Comparison of ENCODE assay signal across 8 mouse cellular contexts in genomic region chr17:20944226-20944625, GRCm38 (mm10). TPM values are rescaled to one million over a fixed set of nuclear protein-coding genes. Genes with fewer than 3 reads are reported as not detected.
A peak's percentile ranks its signal among the peaks of the same experiment; 100 is the strongest.
DNase-seq lines count a peak whose midpoint lies in the region; ATAC-seq lines count a peak whose summit lies in the region.

No protein-coding gene starts in this region.

- peaks cover 34% of the 10 kb centered on the region for H3K4me1 ChIP-seq in erythroblast, embryonic 14.5 days (ENCODE audit: control insufficient read depth)
- peaks cover 35% of the 10 kb centered on the region for H3K4me1 ChIP-seq in forebrain, embryonic 12.5 days
- peaks cover 18% of the 10 kb centered on the region for H3K4me1 ChIP-seq in liver, embryonic 16.5 days (ENCODE audit: control insufficient read depth, low read depth, low read length)

- H3K9ac ChIP-seq in forebrain, embryonic 12.5 days: peak overlapping the region; percentile 60
- peak overlapping the region; percentile 70; the same call in 1 of the 2 replicates for H3K9ac ChIP-seq in liver, embryonic 16.5 days (ENCODE audit: low read depth, low read length)

- peak overlapping the region; percentile 78 for H3K4me2 ChIP-seq in forebrain, embryonic 12.5 days
- peak overlapping the region; percentile 70 for H3K4me2 ChIP-seq in liver, embryonic 16.5 days (ENCODE audit: low read depth, low read length)

- ATAC-seq in erythroblast, adult 5-6 weeks (replicated peaks; ENCODE audit: low FRiP score, poor library complexity, severe bottlenecking): no peak
- ATAC-seq in forebrain, embryonic 12.5 days (ENCODE audit: low FRiP score): no peak
- no peak for ATAC-seq in liver, embryonic 16.5 days (ENCODE audit: low read depth)
- no peak for ATAC-seq in activated CD4-positive, CD25-positive, alpha-beta regulatory T cell, adult 4 months

- peaks cover 4% of the 10 kb centered on the region; the same call in 1 of the 2 replicates for H3K27me3 ChIP-seq in erythroblast, embryonic 14.5 days (ENCODE audit: control insufficient read depth)
- no peaks in the 10 kb centered on the region for H3K27me3 ChIP-seq in forebrain, embryonic 12.5 days
- no peaks in the 10 kb centered on the region for H3K27me3 ChIP-seq in liver, embryonic 16.5 days (ENCODE audit: control insufficient read depth, insufficient read depth, low read depth, low read length)

- peak; percentile 42 for DNase-seq in CD4-positive helper T cell, adult 2 months (ENCODE audit: low read depth, low spot score)
- no peak for DNase-seq in adrenal gland, adult 18-20 months (ENCODE audit: low spot score in 2 of 2)
- no peak for DNase-seq in adrenal gland, adult 8-10 months

- peaks cover 3% of the 10 kb centered on the region for H3K36me3 ChIP-seq in erythroblast, embryonic 14.5 days (ENCODE audit: control insufficient read depth)
- no peaks in the 10 kb centered on the region for H3K36me3 ChIP-seq in forebrain, embryonic 12.5 days (replicated peaks)
- no peaks in the 10 kb centered on the region for H3K36me3 ChIP-seq in liver, embryonic 16.5 days (ENCODE audit: control insufficient read depth, insufficient read depth)

- no peaks in the 10 kb centered on the region for H3K9me3 ChIP-seq in erythroblast, embryonic 14.5 days (ENCODE audit: control insufficient read depth, low read length)
- no peaks in the 10 kb centered on the region for H3K9me3 ChIP-seq in forebrain, embryonic 12.5 days
- no peaks in the 10 kb centered on the region for H3K9me3 ChIP-seq in liver, embryonic 16.5 days (replicated peaks; ENCODE audit: control insufficient read depth, low read length)

- H3K4me3 ChIP-seq in erythroblast, embryonic 14.5 days (replicated peaks): peak overlapping the region; percentile 95
- H3K4me3 ChIP-seq in forebrain, embryonic 12.5 days (replicated peaks): peak overlapping the region; percentile 68
- peak overlapping the region; percentile 88 for H3K4me3 ChIP-seq in liver, embryonic 16.5 days (ENCODE audit: low read depth, low read length)

- WGBS in forebrain, embryonic 12.5 days: 46% methylated on average over 3 of the region's 3 CpGs
- 32% methylated on average over 3 of the region's 3 CpGs for WGBS in liver, embryonic 16.5 days (ENCODE audit: insufficient replicate concordance)

- H3K27ac ChIP-seq in forebrain, embryonic 12.5 days: peak overlapping the region; percentile 92
- no peak overlapping the region; the same call in 1 of the 2 replicates for H3K27ac ChIP-seq in liver, embryonic 16.5 days (ENCODE audit: low read length)

RNA-seq across cellular contexts. Expression of gene Ppp2r1a, which starts 0.9 kb away (rescaled TPM):
- 5.5 and 12.8 TPM in 2 replicates for polyA plus RNA-seq in erythroblast, embryonic 14.5 days (2012)
- total RNA-seq in erythroblast, adult 5-6 weeks (2015; ENCODE audit: low replicate concordance): 126 and 128 TPM in 2 replicates
- total RNA-seq in erythroblast, adult 5-6 weeks (2017; ENCODE audit: low replicate concordance): 26.9 and 54.6 TPM in 2 replicates
- polyA plus RNA-seq in forebrain, embryonic 12.5 days (2016; fragmentation: Nextera tagmentation; extraction: Ambion mirVana): 482 and 503 TPM in 2 replicates
- polyA plus RNA-seq in liver, embryonic 16.5 days (2015; fragmentation: Nextera tagmentation; extraction: Ambion mirVana): 80.9 and 89.8 TPM in 2 replicates
- 100 to 1,000 TPM; 182 to 225 TPM for polyA plus RNA-seq in activated CD4-positive, CD25-positive, alpha-beta regulatory T cell, adult 4 months (2017; shearing (Covaris generic))
- total RNA-seq in adrenal gland, adult 18-20 months (2021): 100 to 1,000 TPM; 222 to 330 TPM
- 100 to 1,000 TPM; 250 to 386 (median 301) TPM for total RNA-seq in adrenal gland, adult 8-10 months (2022)

RNA-seq across cellular contexts. Expression of gene Vmn1r232, which starts 24.7 kb away (rescaled TPM):
- not detected in 2 replicates for polyA plus RNA-seq in erythroblast, embryonic 14.5 days (2012)
- not detected in 2 replicates for total RNA-seq in erythroblast, adult 5-6 weeks (2015; ENCODE audit: low replicate concordance)
- total RNA-seq in erythroblast, adult 5-6 weeks (2017; ENCODE audit: low replicate concordance): not detected in 2 replicates
- polyA plus RNA-seq in forebrain, embryonic 12.5 days (2016; fragmentation: Nextera tagmentation; extraction: Ambion mirVana): not detected in 2 replicates
- polyA plus RNA-seq in liver, embryonic 16.5 days (2015; fragmentation: Nextera tagmentation; extraction: Ambion mirVana): not detected in 2 replicates
- polyA plus RNA-seq in activated CD4-positive, CD25-positive, alpha-beta regulatory T cell, adult 4 months (2017; shearing (Covaris generic)): not detected
- not detected for total RNA-seq in adrenal gland, adult 18-20 months (2021)
- total RNA-seq in adrenal gland, adult 8-10 months (2022): under 1 TPM in 1 of 4 experiments, not detected in 3; 0.18 TPM

RNA-seq across cellular contexts. Expression of gene Vmn1r231, which starts 39.3 kb away (rescaled TPM):
- polyA plus RNA-seq in erythroblast, embryonic 14.5 days (2012): not detected in 2 replicates
- total RNA-seq in erythroblast, adult 5-6 weeks (2015; ENCODE audit: low replicate concordance): not detected in 2 replicates
- total RNA-seq in erythroblast, adult 5-6 weeks (2017; ENCODE audit: low replicate concordance): 2.5 TPM in 1 of 2 replicates, not detected in the other
- not detected in 2 replicates for polyA plus RNA-seq in forebrain, embryonic 12.5 days (2016; fragmentation: Nextera tagmentation; extraction: Ambion mirVana)
- not detected in 2 replicates for polyA plus RNA-seq in liver, embryonic 16.5 days (2015; fragmentation: Nextera tagmentation; extraction: Ambion mirVana)
- polyA plus RNA-seq in activated CD4-positive, CD25-positive, alpha-beta regulatory T cell, adult 4 months (2017; shearing (Covaris generic)): under 1 TPM in 1 of 2 experiments, not detected in 1; 0.21 TPM
- total RNA-seq in adrenal gland, adult 18-20 months (2021): not detected
- total RNA-seq in adrenal gland, adult 8-10 months (2022): not detected

RNA-seq across cellular contexts. Expression of gene Vmn1r233, which starts 52.0 kb away (rescaled TPM):
- not detected in 2 replicates for polyA plus RNA-seq in erythroblast, embryonic 14.5 days (2012)
- not detected in 2 replicates for total RNA-seq in erythroblast, adult 5-6 weeks (2015; ENCODE audit: low replicate concordance)
- 0.34 TPM in 1 of 2 replicates, not detected in the other for total RNA-seq in erythroblast, adult 5-6 weeks (2017; ENCODE audit: low replicate concordance)
- not detected in 2 replicates for polyA plus RNA-seq in forebrain, embryonic 12.5 days (2016; fragmentation: Nextera tagmentation; extraction: Ambion mirVana)
- polyA plus RNA-seq in liver, embryonic 16.5 days (2015; fragmentation: Nextera tagmentation; extraction: Ambion mirVana): not detected in 2 replicates
- not detected for polyA plus RNA-seq in activated CD4-positive, CD25-positive, alpha-beta regulatory T cell, adult 4 months (2017; shearing (Covaris generic))
- not detected for total RNA-seq in adrenal gland, adult 18-20 months (2021)
- total RNA-seq in adrenal gland, adult 8-10 months (2022): under 1 TPM in 1 of 4 experiments, not detected in 3; 0.05 TPM
